Mouse (Mus musculus) right cerebral cortex, postnatal 4 days (tissue): ENCODE measurements around the gene Car4.

Source experiments
- DNase-seq: peaks from one replicate; pipeline ENCODE4 v3.0.0-alpha.2; 2022

The Car4 gene

GRCm38 (mm10) chr11:84959701-84960181 is 2.2 kb downstream of the Car4 start:
- DNase-seq = no peak

GRCm38 (mm10) chr11:84960291-84960690 is 2.7 kb downstream of the Car4 start:
- no peak for DNase-seq

GRCm38 (mm10) chr11:84960780-84961179 is 3.2 kb downstream of the Car4 start:
- no peak for DNase-seq

- no peak for DNase-seq
These were observed 4.0 kb downstream of the Car4 start for GRCm38 (mm10) chr11:84961571-84961970.

GRCm38 (mm10) chr11:84962536-84962935 is 5.0 kb downstream of the Car4 start:
- DNase-seq = no peak

GRCm38 (mm10) chr11:84963556-84963955 is 6.0 kb downstream of the Car4 start:
- DNase-seq = no peak

DNA sequence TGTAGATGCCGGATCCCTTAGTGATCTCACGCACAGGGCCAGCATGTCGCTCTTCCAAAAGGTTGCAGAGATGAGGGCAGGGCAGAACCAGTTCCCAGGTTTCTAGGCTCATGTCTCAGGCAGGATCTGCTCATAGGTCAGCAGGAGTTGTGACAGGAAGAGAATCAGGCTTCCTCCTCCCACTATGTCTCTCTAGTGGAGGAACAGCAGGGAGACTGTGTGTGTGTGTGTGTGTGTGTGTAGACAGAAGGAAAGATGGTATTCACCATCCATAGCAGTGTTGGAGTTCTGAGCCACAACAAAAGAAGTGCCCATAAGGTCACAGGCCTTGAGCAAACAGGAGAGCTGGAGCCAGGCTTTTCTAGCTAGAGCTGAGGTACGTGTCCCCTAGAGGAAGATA is 9.1 kb downstream of the Car4 start:
- DNase-seq = no peak

DNA sequence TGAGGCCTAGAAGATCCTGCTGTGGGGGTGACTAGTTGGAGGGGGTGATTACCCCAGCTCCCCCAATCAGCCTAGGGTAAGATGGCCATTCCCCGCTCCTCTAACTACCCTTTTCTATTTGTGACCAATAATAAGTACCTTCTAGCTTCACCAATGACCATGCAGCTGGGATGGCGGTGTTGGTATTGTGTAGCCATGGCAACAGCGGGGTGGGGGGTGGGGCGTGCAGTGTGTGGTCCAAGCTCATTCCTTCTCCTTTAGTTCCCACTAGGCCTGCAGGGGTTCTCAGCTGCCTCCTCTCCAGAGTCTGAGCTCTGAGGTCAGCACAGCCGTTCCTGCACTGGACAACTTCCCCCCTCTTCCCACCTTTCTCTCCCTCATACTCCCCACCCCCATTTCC is 9.5 kb downstream of the Car4 start:
- DNase-seq = no peak

DNA sequence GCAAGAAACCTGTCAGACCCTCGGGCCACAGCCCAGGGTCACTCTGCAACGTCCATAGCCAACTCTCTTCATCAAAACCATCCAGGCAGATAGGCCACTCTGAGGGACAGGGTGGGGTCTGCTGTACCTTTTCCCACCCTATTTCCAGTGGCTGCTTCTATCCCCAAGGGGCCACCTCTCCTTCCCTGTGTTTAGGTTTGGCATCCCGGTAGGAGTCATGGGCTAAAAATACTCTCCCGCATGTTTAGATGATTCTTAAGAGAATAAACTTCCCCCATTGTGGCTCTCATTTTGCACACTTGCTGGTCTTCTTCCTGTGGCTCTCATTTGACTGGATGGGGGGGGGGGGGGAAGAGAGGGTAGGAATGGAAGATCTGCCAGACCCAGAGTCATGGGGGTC is 10.7 kb downstream of the Car4 start:
- DNase-seq = no peak

DNA sequence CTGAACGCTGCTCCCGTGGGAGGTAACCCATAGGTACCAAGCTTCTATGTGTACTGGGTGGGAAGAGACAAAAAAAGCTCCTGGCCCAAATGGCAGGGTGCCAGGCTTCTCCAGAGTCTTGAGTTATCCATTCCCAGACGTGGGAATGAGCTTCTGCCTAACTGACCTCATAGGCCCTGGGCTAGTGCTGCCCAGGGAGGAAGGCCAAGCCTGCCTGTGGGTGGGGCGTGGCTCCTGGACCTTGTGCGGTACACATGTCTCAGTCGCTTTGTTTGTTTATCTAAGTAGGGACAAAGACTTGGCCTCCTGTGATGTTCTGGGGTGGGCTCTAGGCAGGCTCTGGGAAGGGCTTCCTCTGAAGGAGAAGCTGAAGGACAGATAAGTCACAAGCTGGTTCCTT is 11.2 kb downstream of the Car4 start:
- no peak for DNase-seq

- DNase-seq = no peak
These were observed 14.5 kb downstream of the Car4 start for GRCm38 (mm10) chr11:84972067-84972466.

DNA sequence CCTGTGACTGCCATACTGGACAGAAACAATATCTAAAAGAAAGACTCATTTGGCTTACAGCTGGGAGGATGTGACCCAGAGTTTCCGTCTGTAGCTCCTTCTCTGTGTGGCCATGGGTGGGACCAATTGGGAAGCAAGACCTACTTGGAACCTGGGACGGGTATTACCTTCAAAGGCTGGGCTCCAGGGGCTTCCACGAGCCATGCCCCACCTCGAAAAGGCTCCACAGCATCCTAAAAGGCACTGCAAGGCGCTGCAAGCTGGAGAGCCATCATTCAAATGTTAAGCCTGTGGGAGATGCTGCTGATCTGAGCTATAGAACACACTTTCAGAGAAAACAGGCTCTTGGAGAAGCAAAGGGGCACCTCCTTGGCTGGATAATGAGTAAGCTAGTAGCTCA is 16.1 kb downstream of the Car4 start:
- DNase-seq = no peak

- no peak for DNase-seq
These were observed 17.0 kb downstream of the Car4 start for GRCm38 (mm10) chr11:84974582-84974981.

DNA sequence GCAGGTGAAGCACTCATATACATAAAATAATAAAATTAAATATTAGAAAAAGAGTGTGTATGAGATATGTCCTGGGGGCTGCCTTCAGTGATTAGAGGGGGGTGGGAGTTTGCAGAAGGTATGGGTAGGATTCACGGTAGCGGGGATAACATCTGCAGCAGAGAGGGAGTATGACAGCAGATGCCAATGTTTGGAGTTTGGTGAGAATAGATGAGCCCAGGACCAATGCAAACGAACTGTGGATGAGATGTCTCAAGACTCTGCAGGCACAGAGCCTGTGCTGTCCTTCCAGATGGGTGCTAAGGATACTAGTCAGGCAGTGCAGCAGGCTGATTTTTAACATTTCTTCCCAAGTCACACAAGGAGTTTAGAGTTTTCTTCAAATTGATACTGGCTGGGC is 19.1 kb downstream of the Car4 start:
- DNase-seq = no peak

GRCm38 (mm10) chr11:84977385-84977952 is 19.9 kb downstream of the Car4 start:
- no peak for DNase-seq

GRCm38 (mm10) chr11:84978113-84978512 is 20.5 kb downstream of the Car4 start:
- peak; percentile 70 for DNase-seq

DNA sequence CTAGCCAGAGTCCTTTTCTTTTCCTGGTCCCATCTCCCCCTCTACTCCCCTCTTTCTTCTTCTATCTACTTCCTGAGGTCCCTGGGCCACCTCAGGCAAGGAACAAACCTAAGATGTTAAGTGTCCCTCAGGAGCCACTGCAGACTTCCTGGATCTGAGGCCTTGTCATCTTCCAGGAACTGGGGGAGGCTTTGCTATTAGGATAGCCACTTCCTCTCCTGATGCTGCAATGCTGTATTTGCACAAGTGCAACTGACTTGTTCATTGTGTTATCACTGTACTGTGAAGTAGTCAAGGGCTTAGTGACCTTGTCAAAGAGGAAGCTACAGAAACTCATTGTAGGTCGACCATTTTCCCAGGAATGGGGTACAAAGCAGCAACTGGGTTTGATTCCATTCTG is 21.8 kb downstream of the Car4 start:
- no peak for DNase-seq

DNA sequence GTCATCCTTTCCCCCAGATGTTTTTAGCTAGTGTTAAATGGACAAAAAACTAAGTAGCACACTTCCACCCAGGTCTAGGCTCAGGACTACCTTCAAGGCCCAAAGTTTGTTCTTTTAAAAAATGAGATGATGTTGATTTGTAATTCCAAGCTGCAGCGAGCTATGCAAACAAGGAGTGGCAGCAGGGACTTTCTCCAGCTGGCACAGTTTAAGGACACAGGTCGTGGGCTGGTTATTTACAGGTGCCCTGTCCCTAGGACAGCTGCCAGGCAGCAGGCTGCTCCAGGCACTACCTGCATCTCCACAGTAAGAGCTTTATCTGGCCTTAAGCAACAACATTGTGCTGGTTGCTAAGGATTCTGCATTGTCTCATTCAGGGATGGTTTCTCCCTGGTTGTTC is 23.1 kb downstream of the Car4 start:
- no peak for DNase-seq

DNA sequence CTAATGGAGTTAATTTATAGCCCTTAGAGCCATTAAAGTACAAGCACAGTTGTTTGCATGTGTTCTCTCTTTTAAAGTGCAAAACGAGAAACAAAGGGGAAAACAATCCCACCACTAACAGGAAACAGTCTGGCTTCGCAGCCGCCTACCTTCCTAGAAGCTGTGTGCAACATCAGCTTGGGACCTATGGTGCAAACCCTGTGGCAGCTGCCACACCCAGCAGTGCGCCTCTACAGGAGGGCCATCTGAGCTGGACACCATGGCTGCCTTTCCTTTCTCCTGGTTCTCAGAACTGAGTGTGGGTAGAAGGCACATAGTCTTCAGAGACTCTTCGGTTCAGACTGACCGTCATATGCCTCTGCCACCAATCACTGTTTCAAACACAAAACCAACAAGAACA is 27.8 kb downstream of the Car4 start:
- no peak for DNase-seq

DNA sequence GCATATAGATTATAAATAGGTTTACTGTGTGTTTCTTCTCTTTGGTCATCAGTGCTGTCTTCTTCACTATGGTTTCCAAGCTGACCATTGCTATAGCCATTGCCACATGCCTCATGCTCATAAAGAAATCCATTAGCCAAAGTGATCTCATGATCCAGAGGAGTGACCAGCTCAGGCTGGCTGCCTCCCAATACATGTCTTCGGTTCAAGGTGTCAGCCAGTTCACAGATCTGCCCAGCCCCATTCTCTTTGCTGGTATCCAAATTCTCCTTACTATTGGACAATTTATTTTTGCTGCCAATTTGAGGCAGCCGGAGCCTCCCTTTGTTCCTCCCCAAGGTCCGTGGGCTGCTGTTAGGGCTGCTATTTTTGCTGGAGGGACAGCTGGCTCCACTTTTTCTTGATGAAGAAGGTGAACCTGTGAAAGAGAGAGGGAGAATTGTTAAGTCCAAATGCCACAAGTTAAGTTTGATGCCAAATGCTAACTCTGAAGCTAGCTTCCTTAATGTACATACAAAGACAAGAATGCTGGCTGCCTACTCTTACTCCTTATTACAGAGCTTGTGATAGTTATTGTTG is 30.8 kb downstream of the Car4 start:
- DNase-seq = no peak

- no peak for DNase-seq
These were observed 35.4 kb downstream of the Car4 start for GRCm38 (mm10) chr11:84992996-84993395.

GRCm38 (mm10) chr11:84995241-84995640 is 37.7 kb downstream of the Car4 start:
- no peak for DNase-seq

GRCm38 (mm10) chr11:85003566-85003965 is 46.0 kb downstream of the Car4 start:
- no peak for DNase-seq

DNA sequence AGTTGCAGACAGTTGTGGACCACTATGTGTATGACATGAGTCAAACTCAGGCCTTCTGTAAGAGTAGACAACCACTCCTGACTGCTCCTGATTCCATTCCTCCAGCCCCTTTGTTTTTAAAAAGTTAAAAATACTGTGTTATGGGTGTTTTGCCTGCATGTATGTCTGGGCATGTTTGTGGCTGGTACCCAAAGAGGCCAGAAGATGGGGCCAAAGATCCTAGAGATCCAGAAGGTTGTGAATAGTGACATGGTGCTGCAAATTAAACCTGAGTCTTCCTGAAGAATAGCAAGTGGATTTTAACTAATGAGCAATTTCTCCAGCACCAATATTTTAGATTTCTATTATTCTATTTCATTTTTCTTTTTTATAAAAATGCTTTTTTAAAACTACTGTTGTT is 55.5 kb downstream of the Car4 start:
- DNase-seq = no peak
